Mouse (Mus musculus) monocyte, adult 5-6 weeks (primary cell): ENCODE measurements around the gene Lmna. TPM values are rescaled to one million over a fixed set of nuclear protein-coding genes. Genes with fewer than 3 reads are reported as not detected.

ENCODE experiments used
- ATAC-seq: fragments of 153-309, 156-312 bp; replicated peaks from 2 replicates; pipeline ENCODE4 v1.8.0; 2017; ENCODE audit warnings: mild to moderate bottlenecking; ENCODE audit not compliant: low TSS enrichment, insufficient number of reproducible peaks, severe bottlenecking, poor library complexity, low FRiP score
- total RNA-seq: library from RNA; stranded (forward); fragments of 200-1000, 200-491, 200-594 nt; gene quantifications from 3 replicates; pipeline ENCODE4 v1.2.3, GENCODE M21; 2017

The Lmna gene
- total RNA-seq, 1 experiment from 2014 or later, result 40.8 TPM

DNA sequence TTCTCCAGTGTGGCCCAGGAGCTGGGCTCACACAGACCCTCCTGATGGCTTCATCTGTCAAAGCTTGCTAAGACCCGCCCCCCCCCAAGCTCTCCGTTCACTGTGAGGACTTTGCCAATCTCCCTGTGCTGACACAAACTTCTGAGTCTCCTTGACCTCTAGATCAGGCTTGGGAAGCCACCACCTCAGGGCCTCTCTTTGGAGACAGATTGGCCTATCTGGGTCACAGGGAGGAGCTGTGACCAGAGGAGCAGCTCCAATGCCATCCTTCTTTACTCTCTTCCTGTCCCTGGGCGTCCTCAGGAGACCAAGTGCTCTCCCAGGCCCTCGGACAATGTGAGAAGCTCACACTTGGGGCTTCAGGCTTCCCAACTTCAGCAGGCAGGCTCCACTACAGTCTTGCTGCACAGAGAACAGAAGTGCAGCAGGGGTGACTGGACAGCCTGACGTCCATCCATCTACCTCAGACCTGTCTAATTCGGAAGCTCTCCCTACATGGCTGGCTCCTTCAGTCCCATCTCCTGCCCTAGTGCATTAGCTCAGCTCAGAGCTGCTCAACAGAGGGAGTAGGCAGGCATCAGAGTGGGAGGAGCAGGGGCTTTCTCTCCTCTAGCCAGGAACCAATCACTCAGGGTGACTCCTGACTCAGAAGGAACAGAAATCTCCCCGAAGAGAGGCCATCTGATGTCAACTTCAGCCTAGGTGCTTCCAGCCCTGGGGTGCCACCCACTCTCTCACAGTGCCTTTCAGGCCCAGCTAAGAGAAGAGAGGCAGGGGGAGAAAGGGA is 52.8 kb downstream of the Lmna start:
- ATAC-seq, result no peak

DNA sequence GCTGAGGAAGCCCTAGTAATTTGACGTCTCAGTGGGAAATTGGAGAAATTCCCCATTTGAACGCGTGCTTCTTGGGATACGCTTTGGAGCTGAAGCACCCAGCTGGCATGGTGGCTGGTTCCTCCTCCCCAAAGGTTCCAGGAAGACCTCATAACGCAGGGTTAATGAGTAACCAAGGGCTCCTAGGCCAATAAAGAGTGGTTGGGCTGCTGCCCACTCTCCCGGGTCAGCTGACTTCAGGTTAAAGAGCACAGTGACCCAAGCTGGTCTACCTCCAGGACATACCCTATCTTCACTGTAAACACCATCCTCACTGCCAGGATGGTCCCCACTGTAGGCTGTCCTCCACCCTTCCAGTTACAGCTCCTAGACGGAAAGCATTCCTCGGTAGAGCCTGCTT is 53.4 kb downstream of the Lmna start:
- ATAC-seq, result no peak

DNA sequence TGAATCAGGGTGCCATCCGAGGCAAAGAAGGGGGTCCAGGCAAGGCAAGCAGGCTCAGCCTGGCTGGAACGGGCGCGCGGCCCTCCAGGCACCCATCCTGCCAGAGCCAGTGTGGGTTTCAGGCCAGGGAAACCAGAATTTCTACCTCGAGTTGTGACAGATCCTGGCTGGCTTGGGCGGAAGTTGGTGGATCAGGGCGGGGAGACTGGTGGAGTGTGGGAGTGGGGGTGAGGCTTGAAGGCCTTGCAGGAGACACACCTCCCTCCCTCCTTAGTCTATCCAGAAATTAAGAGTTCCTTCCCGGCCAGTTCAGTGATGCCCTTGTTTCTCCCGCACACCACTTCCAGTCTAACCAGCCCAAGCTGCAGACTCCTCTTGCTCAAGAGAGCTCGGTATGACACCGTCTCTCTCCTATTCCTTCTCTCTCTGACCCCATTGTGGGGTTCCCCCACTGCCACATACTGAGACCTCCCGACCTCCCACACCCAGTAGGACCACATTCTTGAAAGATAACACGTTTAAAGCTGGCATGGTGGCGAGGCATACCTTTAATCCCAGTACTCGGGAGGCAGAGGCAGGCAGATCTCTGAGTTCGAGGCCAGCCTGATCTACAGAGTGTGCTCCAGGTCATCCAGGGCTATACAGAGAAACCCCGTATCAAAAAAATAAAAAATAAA is 54.0 kb downstream of the Lmna start:
- ATAC-seq, result no peak

DNA sequence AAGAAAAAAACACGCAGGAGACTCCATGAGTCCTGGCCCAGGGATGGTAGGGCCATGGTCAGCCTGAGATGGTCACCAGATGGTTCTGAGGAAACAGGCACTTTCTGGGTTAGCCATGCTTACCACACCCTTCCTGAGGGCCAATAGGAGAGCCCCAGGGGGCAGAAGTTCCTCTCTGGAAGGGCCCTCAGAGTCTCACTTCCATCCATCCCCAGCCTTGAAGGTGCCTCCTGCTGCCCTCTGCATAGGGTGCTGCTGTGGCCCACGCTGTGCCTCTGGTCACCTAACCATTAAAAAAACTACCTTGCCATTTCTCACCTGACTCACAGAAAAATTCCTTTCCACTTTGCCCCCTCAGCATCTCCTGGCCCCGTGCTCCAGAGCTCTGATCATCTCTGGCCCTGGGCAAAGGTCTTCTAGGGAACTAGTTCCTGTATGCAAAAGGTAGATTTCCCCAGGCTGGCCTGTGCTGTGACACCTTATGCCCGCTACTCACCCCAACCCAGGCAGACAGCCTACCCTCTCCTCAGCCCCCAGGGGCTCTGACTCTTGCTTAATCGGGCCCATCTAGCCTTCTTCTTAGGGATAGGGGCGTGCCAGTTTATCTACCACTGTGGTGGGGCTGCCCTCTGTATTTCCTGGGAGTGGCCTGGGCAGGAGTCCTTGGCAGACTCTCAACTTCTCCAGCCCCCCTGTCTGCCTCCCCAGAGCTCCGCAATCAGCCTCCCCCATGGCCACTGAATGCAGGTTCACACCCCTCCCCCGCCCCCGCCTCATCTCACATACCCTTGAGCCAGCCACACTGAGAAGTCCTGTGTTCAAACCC is 54.8 kb downstream of the Lmna start:
- peak; percentile 75 for ATAC-seq

DNA sequence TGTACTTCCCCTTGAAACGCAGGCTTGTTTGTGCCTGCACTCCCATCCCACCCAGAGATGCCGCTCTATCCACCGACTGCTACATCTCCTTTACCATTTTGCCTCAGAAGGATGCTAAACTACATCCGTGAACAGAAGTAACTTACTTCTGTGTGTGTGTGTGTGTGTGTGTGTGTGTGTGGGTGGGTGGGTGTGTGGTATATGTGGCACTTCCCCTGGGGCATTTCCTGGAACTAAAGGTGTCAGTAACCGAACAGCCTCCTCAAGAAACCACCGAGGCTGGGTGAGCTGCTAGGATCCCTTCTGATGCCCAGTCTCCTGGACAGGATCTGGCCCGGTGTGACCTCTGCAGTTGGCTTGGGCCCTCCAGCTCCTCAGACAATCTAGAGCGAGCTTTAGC is 55.8 kb downstream of the Lmna start:
- ATAC-seq, result no peak

DNA sequence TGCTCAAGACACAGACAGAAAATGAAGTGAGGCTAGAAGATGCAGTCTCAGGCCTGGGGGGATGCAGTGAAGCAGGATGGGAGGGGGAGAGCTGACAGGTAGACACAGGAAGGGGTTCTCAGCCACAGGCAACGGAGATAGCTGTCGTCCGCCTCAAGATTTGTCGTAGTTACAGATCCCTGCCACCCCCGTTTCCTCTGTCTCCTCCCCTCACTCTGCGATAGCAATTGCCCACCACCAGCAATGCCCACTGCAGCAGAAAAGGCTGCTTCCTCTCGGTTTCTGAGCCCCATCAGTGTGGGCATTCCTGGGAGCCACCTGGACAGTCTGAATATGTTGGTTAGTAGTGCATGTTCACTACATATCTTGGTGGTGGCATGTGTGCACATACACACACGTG is 56.4 kb downstream of the Lmna start:
- no peak for ATAC-seq

DNA sequence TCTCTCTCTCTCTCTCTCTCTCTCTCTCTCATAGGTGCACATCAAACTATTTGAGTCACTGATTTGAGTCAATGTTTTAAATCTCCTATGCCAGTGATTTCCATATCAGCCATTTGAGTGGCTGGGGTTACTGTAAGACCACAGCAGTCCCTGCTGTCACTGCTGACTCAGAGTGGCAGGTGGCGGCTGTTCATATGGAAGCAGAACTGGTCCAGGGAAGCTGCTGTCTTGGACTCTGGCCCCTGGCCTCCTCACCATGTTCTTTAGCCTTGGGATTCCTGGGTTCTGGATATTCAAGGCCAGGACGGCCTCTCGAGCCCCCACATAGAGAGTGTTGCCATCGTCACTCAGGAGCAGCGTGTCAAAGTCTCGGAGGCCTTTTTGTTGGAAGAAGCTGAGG is 57.0 kb downstream of the Lmna start:
- no peak for ATAC-seq

DNA sequence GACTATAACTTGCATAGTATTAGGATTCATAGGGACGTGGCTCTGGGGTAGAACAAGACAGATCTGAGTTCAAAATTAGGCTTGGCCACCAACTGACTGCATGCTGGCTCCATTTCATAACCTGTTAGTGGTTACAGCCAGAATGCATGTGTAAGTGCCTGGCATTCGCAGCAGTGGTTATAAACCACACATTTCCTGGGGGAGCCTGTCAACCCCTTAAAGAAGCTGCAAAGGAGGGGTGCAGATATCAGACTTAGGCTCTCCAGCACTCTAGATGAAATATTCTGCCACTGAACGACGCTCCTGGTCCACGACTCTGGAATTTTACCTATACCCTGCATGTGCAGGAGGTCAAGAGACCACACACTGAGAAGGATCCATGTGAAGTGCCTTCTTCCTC is 57.5 kb downstream of the Lmna start:
- no peak for ATAC-seq

DNA sequence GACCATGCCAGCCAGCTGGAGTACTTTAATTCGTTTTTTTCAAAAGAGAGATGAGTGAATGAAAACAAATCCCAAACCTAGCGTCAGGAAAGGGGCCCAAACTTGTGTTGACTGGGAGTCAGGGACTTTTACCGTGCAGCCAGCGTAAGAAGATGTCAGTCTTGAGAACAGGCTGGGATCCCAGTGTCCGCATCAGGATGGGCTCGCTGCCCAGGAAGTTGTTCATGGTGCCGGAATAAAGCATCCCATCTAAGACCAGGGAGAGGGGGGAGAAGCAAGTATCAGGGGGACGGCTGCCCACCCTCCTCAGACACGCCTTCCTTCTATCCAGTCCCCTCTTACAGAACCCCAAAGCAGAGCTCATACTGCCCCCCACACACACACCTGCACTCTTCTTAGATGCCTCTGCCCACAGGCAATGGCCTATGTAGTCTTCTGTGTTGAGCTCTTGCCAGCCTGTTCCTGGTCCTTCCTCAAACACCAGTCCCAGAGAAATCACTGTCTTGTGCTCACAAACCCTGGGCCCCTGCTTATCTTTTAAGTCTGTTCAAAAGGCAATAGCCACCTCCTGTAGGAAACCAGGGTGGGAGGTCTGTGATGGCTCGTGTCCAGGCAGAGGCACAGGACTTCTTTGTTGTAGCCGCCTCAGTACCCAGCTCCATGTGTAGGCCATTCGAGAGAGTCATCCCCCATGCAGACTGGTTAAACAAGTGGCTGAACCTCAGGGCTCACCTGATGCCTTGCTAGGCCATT is 59.2 kb downstream of the Lmna start:
- no peak for ATAC-seq

DNA sequence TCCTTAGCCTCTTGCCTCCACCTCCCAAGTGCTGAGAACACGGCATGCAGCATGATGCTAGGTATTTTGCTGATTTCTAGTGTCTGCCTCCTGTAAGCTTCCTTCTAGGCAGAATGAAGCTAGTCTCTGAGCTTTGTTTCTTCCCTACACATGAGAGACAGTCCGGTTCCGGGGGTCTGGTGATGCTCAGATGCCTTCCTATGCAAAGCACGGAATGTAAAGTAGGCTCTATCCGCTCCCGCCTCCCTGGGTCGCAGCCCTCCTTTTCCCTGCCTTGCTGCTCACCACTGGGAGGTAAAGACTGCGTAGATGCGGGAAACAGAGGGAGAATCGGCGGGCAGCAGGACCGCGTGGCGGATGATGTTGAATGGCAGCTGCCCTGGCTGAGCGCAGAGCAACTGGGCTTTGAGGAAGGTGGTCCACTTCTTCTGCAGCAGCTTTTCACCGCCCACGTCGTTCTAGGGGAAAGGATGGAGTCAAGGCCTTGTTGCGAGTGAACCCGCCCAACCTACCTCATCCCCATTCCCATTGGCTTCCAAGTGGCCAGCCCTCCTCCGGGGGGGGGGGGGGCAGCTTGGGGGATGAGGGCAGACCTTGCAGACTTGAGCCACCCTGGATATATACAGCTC is 60.2 kb downstream of the Lmna start:
- ATAC-seq, result no peak

DNA sequence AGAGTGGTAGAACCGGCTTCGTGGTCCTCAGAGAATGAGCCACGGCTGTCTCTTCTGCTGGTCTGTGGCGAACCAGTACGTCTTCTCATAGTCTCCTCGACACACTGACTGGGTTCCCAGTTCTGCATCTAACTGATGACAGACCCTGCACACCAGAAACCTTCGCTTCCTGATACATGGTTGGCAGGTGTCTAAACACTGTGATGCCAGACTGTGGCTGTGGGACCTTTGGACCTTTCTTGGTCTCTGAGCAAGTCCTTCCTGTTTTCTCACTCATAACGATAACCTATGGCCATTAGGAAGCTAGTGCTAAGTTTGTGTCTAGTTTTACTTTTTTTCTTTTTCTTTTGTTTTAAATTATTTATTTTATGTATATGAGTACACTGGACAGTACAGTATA is 61.3 kb downstream of the Lmna start:
- no peak for ATAC-seq

DNA sequence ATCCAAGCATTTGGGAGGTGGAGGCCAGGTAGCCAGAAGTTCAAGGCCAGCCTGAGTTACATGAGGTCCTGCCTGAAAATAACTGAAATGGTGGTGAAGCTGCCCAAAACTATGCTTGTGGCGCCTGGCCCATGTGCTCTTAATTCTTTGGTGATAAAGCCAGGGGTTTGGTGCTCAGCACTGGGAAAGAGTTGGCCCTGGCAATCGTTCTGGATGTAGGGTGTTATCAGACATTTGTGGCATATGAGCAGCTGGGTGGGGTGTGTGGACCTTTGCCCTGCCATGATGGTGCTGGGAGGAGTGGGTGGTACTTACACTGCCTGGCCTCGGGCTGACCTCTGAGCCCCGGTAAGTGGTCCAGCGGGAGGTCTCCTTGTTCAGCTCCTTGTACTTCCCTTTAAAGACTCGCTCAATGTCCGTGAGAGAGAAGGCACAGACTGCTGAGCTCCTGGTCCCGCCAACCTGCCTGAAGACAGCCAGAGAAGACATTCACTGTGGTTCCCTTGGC is 62.0 kb downstream of the Lmna start:
- no peak for ATAC-seq

DNA sequence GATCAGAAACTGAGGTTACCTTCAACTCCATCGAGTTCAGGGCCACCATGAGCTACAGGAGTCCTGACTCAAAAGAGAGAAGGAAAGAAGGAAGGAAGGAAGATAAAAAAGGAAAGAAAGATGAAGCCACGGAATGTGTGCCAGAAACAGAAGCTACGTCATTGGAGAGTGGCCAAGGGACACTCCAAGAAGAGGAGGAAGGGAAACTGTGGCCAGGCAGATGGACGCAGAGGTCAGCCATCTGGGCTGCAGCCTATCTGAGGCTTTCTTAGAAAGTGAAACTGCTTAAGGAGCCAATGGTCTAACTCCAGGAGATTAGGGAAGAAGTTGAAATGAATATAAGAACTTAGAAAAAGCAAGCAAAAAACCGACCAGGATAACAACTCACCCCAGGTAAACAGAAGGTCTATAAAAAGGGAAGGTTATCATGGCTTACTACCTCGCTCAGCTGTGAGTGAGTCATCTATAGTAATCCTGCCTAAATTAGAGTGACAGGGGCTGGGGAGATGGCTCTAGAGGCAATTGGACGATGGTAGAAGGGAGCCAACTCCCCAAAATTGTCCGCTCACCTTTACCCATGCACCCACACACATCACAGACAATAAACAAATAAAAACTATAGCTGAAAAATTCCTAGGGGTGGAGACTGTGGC is 63.2 kb downstream of the Lmna start:
- peak; percentile 55 for ATAC-seq

DNA sequence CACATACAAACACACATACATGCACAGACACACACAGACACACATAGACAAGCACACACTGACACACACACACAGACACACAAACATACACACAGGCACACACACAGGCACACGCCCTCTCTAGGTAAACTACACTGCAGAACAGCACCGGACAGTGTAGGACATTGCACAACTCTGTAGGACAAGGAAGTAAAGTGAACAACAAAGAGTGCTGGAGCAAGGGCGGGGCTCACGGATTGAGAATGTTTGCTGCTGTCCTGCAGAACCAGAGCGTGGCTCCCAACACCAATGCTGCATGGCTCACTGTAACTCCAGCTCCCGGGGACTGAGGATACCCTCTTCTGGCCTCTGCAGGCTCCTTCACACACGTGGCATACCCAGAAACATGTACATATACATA is 66.9 kb downstream of the Lmna start:
- peak; percentile 85 for ATAC-seq

DNA sequence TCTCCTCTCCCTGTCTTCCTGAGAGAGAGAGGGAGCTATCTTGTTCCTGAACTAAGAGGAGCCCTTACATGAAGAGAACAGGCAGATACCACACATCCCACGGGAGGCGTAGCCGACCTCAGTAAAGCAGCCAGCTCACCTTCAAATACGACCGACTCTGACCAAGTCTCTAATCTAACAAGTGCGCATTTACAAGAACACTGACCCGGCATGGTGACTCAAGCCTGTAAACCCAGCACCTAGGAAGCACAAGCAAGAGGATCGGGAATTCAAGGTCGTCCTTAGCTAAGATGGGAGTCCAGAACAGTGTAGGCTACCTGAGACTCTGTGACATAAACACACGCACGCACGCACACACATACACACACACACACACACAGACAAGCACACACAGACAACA is 67.3 kb downstream of the Lmna start:
- ATAC-seq, result no peak

DNA sequence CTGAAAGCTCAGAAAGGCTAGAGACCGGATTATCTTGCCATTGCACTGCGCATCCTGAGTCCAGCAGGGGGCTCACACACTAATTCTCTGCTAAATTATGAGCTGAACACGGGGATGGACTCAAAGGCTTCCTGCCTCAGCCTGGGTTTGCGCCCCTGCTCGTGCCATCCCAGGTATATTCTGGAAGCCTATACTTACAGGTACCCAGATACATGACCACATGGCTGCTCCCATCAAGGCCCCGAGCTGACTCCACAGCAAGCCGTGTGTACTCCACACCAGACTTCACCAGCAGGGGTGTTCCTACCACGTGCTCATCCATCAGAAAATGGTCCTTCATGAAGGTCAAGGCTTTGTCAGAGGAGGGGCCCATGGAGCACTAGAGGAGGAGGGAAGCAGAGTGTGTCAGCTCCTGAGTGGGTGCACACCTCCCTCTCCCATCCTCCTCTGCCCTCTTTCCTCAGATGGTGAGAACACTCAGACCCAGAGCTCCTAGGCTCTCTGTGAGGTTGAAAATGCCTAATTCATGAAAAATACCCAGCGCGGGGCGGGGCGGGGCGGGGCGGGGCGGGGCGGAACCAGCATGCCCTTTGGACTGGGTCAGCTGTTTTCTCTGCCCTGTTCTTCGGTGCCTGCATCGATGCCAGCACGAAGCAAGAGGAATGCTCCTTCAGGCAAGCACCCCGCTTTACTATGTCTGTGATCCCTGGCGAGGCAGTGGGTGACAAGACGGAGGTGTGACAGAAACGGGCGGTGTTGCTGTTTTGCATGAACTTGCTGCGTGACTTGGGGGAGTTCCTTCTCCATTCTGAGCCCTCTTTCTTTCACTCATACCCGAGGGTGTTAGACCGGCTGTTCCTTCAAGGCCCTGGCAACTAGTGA is 69.0 kb downstream of the Lmna start:
- ATAC-seq, result no peak

DNA sequence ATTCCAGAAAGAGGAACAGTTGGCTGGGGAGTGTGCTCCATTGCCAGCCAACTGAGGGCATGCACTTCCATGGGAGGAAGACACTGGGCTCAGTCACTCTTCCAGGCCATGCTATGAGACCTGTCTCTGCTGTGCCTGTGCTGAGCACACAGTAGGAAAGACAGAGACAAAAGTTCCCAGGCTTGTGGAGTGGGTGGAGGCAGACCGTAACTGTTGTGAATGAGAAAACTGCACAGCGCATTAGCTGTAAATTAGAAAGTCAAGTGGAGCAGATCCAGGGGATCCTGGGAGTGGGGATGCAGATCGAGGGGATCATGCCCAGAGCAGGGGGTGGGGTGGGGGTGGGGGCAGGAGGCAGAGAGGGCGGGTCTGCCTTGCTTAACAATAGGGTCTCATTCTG is 70.2 kb downstream of the Lmna start:
- no peak for ATAC-seq
